Mouse (Mus musculus) left cerebral cortex, postnatal 4 days (tissue): Measurements from ENCODE around the gene Iqcn. TPM values are rescaled to one million over a fixed set of nuclear protein-coding genes. Genes with fewer than 3 reads are reported as not detected.

Experiments used
- DNase-seq: peaks from one replicate; pipeline ENCODE4 v3.0.0-alpha.2; 2022
- intact Hi-C: fragments of 180-260 bp; cut with DNase I; formaldehyde crosslinking; loops from one replicate; pipeline ENCODE4 v1.15.1; 2025
- total RNA-seq, 2 experiments: library from RNA; stranded (reverse); gene quantifications; 2 replicates each; pipeline ENCODE4 v1.2.3; 2021

Iqcn gene
- total RNA-seq, 2 experiments from 2014 or later = 0.40 to 0.50 TPM

- DNase-seq = no peak
- intact Hi-C loops = no loop called here
Measured at GRCm38 (mm10) chr8:70677451-70678080, 25.7 kb upstream of the Iqcn start.

- intact Hi-C loops = no loop called here
- DNase-seq = no peak
Measured at GRCm38 (mm10) chr8:70678679-70679078, 24.6 kb upstream of the Iqcn start.

GRCm38 (mm10) chr8:70679404-70679803, 23.9 kb upstream of the Iqcn start:
- DNase-seq = no peak
- intact Hi-C loops = no loop called here

- intact Hi-C loops = no loop called here
- DNase-seq = no peak
Measured at GRCm38 (mm10) chr8:70680039-70680438, 23.2 kb upstream of the Iqcn start.

- intact Hi-C loops = no loop called here
- no peak for DNase-seq
Measured at GRCm38 (mm10) chr8:70681410-70681809, 21.8 kb upstream of the Iqcn start.

- no peak for DNase-seq
- intact Hi-C loops = no loop called here
Measured at GRCm38 (mm10) chr8:70682193-70682592, 21.1 kb upstream of the Iqcn start.

GRCm38 (mm10) chr8:70682692-70683091, 20.6 kb upstream of the Iqcn start:
- intact Hi-C loops = no loop called here
- DNase-seq = no peak

GRCm38 (mm10) chr8:70684291-70684690, 19.0 kb upstream of the Iqcn start:
- intact Hi-C loops = no loop called here
- no peak for DNase-seq

GRCm38 (mm10) chr8:70687576-70687975, 15.7 kb upstream of the Iqcn start:
- peak; percentile 75 for DNase-seq
- intact Hi-C loops = no loop called here

- intact Hi-C loops = no loop called here
- no peak for DNase-seq
Measured at GRCm38 (mm10) chr8:70688136-70688535, 15.1 kb upstream of the Iqcn start.

- intact Hi-C loops = no loop called here
- no peak for DNase-seq
Measured at GRCm38 (mm10) chr8:70689892-70690390, 13.3 kb upstream of the Iqcn start.

GRCm38 (mm10) chr8:70691230-70691629, 12.0 kb upstream of the Iqcn start:
- intact Hi-C loops = no loop called here
- no peak for DNase-seq

- DNase-seq = peak; percentile 40
- intact Hi-C loops = no loop called here
Measured at GRCm38 (mm10) chr8:70691727-70692231, 11.5 kb upstream of the Iqcn start.

GRCm38 (mm10) chr8:70693636-70694035, 9.6 kb upstream of the Iqcn start:
- intact Hi-C loops = no loop called here
- no peak for DNase-seq

- intact Hi-C loops = no loop called here
- DNase-seq = peak; percentile 48
Measured at GRCm38 (mm10) chr8:70695318-70696018, 7.8 kb upstream of the Iqcn start.

GRCm38 (mm10) chr8:70696019-70696885, 7.0 kb upstream of the Iqcn start:
- peak; percentile 86 for DNase-seq
- intact Hi-C loops = no loop called here

GRCm38 (mm10) chr8:70696946-70697345, 6.3 kb upstream of the Iqcn start:
- DNase-seq = no peak
- intact Hi-C loops = no loop called here

GRCm38 (mm10) chr8:70697366-70698250, 5.6 kb upstream of the Iqcn start:
- intact Hi-C loops = no loop called here
- DNase-seq = no peak

- DNase-seq = peak; percentile 99
- intact Hi-C loops = no loop called here
Measured at GRCm38 (mm10) chr8:70698310-70699109, 4.7 kb upstream of the Iqcn start, which contains the start of gene Jund. Jund (plus strand) TSS chr8:70698949.
